ENCODE assay signal across 14 mouse cellular contexts in the genomic region with DNA sequence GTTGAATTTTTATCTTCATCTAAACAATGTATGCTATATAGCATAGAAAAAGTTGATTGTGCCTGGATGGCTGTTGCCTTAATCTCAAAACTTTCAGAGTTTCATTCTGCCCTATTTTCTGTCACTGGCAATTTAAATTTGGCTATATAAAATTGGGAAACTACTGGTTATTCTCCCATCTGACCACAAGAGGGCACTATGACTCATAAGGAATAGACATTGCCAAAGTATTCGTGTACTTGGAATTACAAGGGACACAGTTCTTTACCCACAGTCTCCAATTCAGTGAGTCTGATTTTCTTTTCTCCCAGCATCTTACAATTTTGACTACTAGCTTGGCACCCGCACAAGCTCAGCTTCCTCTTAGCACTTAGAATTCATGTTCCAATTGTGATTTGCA. TPM values are rescaled to one million over a fixed set of nuclear protein-coding genes. Genes with fewer than 3 reads are reported as not detected.
DNase-seq lines count a peak whose midpoint lies in the region; ATAC-seq and TF ChIP-seq lines count a peak whose summit lies in the region.
"Had no signal": no experiment of that assay in that cellular context is flagged by ENCODE, and none has a peak within 500 bp of the region (broad histone marks: within the 10 kb centered on the region; RNA-seq: fewer than 3 reads in every experiment).

No protein-coding gene starts in this region.

- H3K4me2 ChIP-seq in lung, embryonic 14.5 days = no peak overlapping the region
- H3K4me2 ChIP-seq: embryonic facial prominence, embryonic 15.5 days; heart, embryonic 12.5 days; limb, embryonic 12.5 days had no signal

- no peak overlapping the region for H3K9ac ChIP-seq in lung, embryonic 14.5 days
- H3K9ac ChIP-seq: embryonic facial prominence, embryonic 15.5 days; heart, embryonic 12.5 days; limb, embryonic 12.5 days had no signal

- H3K27me3 ChIP-seq in lung, embryonic 14.5 days (ENCODE audit: insufficient read depth, low read length) = no peaks in the 10 kb centered on the region
- H3K27me3 ChIP-seq: embryonic facial prominence, embryonic 15.5 days; heart, embryonic 12.5 days; limb, embryonic 12.5 days had no signal

- DNase-seq in gastrocnemius, adult 2 months = no peak
- DNase-seq in gastrocnemius, adult 8-10 months (ENCODE audit: low spot score in 2 of 2) = no peak
- peak; percentile 81 for DNase-seq in lung, embryonic 14.5 days
- DNase-seq in lung, adult 18-20 months = no peak
- peak; percentile 52 for DNase-seq in NIH3T3 (ENCODE audit: low read depth)
- peak; percentile 48 for DNase-seq in mesoderm, embryonic 11.5 days (ENCODE audit: low read depth, low spot score)
- DNase-seq in heart, postnatal 14 days = no peak
- DNase-seq: right cerebral cortex, postnatal 25 days; thymus, postnatal 14 days had no signal

- no peaks in the 10 kb centered on the region for H3K4me1 ChIP-seq in lung, embryonic 14.5 days (ENCODE audit: insufficient read depth)
- H3K4me1 ChIP-seq: embryonic facial prominence, embryonic 15.5 days; heart, embryonic 12.5 days; limb, embryonic 12.5 days had no signal

- H3K36me3 ChIP-seq in lung, embryonic 14.5 days (ENCODE audit: insufficient read depth) = no peaks in the 10 kb centered on the region
- H3K36me3 ChIP-seq: embryonic facial prominence, embryonic 15.5 days; heart, embryonic 12.5 days; limb, embryonic 12.5 days had no signal

- peak; percentile 59 for TF ChIP-seq CTCF in gastrocnemius, adult 2 months (IDR thresholded peaks at IDR 0.05)
- TF ChIP-seq CTCF in lung, embryonic 14.5 days (IDR thresholded peaks at IDR 0.05; ENCODE audit: low read depth) = peak; percentile 67

- H3K4me3 ChIP-seq in gastrocnemius, adult 2 months = no peak overlapping the region
- H3K4me3 ChIP-seq in lung, embryonic 14.5 days (ENCODE audit: low read depth, low read length) = no peak overlapping the region
- H3K4me3 ChIP-seq: embryonic facial prominence, embryonic 15.5 days; heart, embryonic 12.5 days; limb, embryonic 12.5 days had no signal

- no peak overlapping the region for H3K27ac ChIP-seq in gastrocnemius, adult 2 months
- H3K27ac ChIP-seq in lung, embryonic 14.5 days (ENCODE audit: low read depth) = no peak overlapping the region
- H3K27ac ChIP-seq: embryonic facial prominence, embryonic 15.5 days; limb, embryonic 12.5 days had no signal

- 41% methylated on average over 2 of the region's 2 CpGs for WGBS in lung, embryonic 14.5 days

- ATAC-seq in lung, embryonic 14.5 days (ENCODE audit: insufficient read depth) = no peak
- ATAC-seq in erythroblast, adult 5-6 weeks (replicated peaks; ENCODE audit: low FRiP score, poor library complexity, severe bottlenecking) = no peak

- intact Hi-C loops in gastrocnemius, adult 2 months (cut with DNase I) = no loop called here
- intact Hi-C loops in heart, postnatal 14 days (cut with DNase I) = no loop called here

- H3K9me3 ChIP-seq in lung, embryonic 14.5 days (ENCODE audit: low read depth, low read length) = no peaks in the 10 kb centered on the region
- H3K9me3 ChIP-seq: embryonic facial prominence, embryonic 15.5 days; heart, embryonic 12.5 days; limb, embryonic 12.5 days had no signal

RNA-seq across cellular contexts. Expression of a gene that starts 23.5 kb away (rescaled TPM):
- total RNA-seq in gastrocnemius, adult 2 months (2021) = 1 to 10 TPM in 1 of 2 experiments, under 1 TPM in 1; 0.94 to 2.2 TPM
- 1 to 10 TPM; 1.3 to 2.0 (median 1.7) TPM for total RNA-seq in gastrocnemius, adult 8-10 months (2022)
- polyA plus RNA-seq in lung, embryonic 14.5 days (2014; fragmentation: Nextera tagmentation; extraction: Ambion mirVana) = 8.0 and 8.8 TPM in 2 replicates
- total RNA-seq in heart, postnatal 14 days (2021) = 10 to 100 TPM; 10.3 to 11.6 TPM
- not detected in 2 replicates for total RNA-seq in erythroblast, adult 5-6 weeks (2015; ENCODE audit: low replicate concordance)
- 0.43 TPM in 1 of 2 replicates, not detected in the other for total RNA-seq in erythroblast, adult 5-6 weeks (2017; ENCODE audit: low replicate concordance)
- total RNA-seq: monocyte, adult 5-6 weeks had no signal

Comparison
In these comparisons a context has a peak if more than half of its experiments do, and no peak if none do; other contexts are left out.
1. DNase-seq: peak in lung, embryonic 14.5 days (single experiment), NIH3T3 (single experiment) and mesoderm, embryonic 11.5 days (single experiment); none in gastrocnemius, adult 2 months (single experiment), gastrocnemius, adult 8-10 months (0 of 2), lung, adult 18-20 months (0 of 2) and heart, postnatal 14 days (0 of 2).